Mouse (Mus musculus): ENCODE measurements around the gene Ptgir. TPM values are rescaled to one million over a fixed set of nuclear protein-coding genes. Genes with fewer than 3 reads are reported as not detected.

Gene Ptgir
- 1.9 and 2.6 TPM in 2 replicates for polyA plus RNA-seq (2015; fragmentation: Nextera tagmentation; extraction: Ambion mirVana)

DNA sequence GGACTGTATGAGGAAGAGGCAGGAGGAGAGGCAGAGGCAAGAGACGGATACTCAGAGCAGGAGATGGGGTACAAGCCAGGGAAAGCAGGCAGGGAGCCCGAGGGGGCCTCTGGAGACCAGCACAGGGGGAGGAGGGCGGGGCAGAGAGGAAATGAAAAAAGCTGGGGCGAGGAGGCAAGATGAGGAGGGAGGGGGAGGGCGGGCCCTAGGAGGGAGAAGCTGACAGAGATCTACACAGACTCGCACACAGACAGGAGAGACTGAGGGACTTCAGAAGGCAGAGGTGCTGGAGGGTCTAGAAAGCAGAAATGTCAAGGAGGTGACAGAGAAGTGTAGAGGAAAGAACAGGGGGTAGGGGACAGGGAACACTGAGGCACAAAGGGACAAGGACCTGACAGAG, at the start of gene Ptgir:
Ptgir (plus strand) TSS at position 210 of the 400 bp plus-strand sequence.
- peak; percentile 51 for DNase-seq (ENCODE audit: low spot score)

DNA sequence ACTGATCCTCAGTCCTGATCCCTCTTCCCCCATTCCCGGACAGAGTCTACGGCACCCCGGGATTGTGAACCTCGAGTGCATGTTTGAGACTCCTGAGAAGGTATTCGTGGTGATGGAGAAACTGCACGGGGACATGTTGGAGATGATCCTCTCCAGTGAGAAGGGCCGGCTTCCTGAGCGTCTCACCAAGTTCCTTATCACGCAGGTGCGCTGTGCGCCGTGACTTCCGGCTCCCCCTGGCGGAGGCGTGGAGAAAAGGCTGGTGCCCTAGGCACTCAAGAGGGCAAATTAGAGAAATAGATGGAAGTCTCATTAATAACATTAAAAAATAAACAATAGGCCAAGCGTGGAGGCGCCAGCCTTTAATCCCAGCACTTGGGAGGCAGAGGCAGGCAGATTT, 48.0 kb upstream of the Ptgir start:
- peak; percentile 68 for DNase-seq (ENCODE audit: low spot score)

DNA sequence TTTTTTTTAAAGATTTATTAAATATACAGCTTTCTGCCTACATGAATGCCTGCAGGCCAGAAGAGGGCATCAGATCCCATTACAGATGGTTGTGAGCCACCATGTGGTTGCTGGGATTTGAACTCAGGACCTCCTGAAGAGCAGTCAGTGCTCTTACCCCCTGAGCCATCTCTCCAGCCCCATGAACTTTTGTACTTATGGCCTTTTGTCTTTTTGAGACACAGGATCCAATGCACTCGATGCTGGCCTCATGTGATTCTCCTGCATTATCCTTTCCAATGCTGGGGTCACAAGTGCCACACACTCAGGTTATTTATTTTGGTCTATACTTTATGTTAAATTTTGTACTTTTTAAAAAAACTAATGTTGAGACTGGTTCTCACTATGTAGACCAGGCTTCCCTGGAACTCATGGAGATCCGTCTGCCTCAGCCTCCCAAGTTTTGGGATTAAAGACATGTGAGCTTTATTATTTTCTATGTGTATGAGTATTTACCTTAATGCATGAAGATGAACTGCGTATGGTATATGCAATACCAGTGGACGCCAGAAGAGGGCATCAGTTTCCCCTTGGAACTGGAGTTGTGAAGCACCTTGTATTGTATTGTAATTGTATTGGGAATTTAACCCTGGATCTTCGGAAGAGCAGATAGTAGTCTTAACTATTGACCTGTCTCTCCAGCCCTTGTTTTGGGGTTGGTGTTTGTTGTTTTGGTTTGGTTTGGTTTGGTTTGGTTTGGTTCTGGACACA, 46.2 kb upstream of the Ptgir start:
- DNase-seq (ENCODE audit: low spot score), result peak; percentile 55

DNA sequence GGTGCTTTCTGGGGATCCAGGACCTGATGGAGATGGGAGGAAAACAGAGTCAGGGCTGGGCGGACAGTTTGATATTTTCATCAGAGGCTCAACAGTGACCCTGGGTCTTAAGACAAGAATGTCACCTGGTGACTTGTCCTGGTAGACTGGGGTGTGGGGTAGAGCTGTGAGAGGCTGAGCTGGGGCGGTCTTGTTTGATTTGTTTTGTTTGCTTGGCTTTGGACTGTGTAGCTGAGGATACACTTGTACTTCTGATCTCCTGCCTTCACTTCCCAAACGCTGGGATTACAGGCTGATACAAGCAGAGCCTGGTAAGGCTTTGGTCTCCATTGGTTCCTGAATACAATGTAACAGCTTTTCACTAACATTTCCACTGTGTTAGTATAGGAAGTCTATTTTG, 38.8 kb upstream of the Ptgir start:
- no peak for DNase-seq (ENCODE audit: low spot score)

DNA sequence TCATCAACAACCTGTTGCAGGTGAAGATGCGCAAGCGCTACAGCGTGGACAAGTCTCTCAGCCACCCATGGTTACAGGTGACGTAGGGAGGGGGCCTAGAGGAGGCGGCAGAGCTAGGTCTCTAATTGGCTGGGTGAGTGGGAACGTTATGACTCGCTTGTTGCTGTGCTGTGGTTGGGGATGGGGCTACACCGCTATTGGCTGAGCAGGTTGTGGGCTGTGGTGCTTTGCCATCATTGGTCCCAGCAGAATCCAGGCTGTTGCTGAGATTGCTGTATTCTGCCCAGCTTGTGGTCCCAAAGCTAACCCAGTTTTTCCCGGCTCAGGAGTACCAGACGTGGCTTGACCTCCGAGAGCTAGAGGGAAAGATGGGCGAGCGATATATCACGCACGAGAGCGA, 36.8 kb upstream of the Ptgir start:
- no peak for DNase-seq (ENCODE audit: low spot score)

DNA sequence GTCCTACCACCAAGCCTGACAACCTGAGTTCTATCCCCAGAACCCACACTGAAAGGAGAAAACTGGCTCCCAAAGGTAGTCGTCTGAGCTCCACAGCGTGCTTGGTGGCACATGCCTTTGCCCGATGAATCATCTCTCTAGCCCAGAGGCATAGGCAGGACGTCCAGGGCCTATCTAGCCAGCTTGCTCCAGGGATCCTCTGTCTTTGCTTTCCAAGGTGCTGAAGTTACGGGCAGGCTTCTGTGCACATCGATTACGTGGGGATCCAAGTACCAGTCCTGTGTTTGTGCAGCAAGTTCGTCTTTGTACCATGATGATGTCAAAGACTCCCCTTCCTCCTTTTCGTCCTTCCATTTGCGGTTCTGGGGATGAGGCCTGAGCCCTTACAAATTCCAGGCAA, 34.7 kb upstream of the Ptgir start:
- no peak for DNase-seq (ENCODE audit: low spot score)

DNA sequence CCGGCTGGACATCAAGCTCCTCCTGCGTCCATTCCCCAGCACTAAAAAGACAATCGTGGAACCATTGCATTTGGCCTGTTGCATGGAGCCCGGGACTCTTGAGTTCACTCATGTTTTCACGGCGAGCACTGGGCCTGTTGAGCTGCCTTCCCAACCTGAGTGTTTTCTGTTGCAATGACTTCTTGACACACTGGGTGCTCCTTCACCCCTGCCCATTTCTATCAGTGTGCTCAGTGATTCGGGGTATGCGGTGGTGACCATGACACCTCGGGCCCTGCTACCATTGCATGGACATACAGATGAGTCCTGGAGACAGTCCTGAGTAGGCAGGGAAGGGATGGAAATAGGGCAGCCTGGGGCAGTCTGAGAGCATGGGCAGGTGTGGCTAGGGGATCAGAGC, 33.8 kb upstream of the Ptgir start:
- DNase-seq (ENCODE audit: low spot score), result no peak

DNA sequence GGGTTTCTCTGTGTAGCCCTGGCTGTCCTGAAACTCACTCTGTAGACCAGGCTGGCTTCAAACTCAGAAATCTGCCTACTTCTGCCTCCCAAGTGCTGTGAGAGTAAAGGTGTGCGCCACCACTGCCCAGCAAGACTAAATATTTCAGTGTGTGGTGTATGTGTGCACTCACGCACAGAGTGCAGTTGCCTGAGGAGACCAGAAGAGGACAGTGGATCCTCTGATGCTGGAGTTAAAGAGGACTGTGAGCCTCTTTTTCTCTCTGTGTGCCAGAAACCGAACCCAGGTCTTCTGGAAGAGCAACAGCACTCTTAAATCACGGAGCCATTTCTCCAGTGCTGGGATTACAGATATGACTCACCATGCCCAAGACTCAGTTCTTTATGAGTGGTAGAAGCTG, 32.9 kb upstream of the Ptgir start:
- DNase-seq (ENCODE audit: low spot score), result no peak

DNA sequence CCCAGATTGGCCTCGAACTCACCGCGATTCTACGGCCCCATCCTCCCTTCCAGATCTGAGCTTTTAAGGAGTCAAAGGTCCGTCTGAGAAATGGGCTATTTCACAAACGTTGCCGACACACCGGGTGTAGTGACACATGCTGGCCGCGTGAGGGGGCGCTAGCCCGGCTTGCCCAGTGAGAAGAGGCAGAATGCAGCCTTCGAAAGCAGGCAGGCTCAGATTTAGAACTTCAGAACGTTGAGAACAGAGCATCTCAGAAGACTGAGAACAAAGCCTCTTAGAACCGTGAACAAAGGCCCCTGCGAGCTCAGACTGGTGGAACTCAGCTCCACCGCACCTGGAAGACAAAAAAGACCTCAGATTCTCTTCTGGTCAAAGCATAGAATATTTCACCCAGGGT, 32.1 kb upstream of the Ptgir start:
- DNase-seq (ENCODE audit: low spot score), result peak; percentile 83

DNA sequence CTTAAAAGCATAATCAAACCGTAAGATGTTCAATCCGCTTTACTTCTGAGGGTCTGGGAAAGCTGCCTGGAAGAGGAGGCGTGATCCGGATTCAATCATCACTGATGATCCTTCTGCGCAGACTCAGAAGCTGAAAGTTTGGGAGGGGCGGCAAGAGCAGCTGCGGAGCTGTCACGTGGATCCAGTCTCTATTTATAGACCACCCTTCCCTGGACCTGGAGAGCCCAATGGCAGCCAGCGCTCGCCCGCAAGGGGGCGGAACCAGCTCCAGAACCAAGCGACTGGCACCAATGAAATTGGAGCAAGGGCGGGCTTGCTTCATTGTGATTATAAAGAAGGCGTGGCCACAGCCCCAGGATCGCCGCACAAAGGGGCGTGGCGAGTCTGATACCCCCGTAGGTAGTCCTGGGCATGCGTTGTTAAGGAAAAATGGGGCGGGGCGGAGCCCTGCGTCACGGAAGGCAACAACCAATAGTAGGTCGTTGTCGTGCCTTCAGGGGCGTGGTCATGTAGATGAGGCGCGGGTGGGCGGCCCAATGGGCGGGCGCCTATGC, 31.5 kb upstream of the Ptgir start:
- DNase-seq (ENCODE audit: low spot score), result peak; percentile 100

DNA sequence AGATGAGACGGTGACA, 31.2 kb upstream of the Ptgir start, which contains the start of gene Dact3:
Dact3 (plus strand) TSS at position 8 of the 16 bp plus-strand sequence.
- no peak for DNase-seq (ENCODE audit: low spot score)

DNA sequence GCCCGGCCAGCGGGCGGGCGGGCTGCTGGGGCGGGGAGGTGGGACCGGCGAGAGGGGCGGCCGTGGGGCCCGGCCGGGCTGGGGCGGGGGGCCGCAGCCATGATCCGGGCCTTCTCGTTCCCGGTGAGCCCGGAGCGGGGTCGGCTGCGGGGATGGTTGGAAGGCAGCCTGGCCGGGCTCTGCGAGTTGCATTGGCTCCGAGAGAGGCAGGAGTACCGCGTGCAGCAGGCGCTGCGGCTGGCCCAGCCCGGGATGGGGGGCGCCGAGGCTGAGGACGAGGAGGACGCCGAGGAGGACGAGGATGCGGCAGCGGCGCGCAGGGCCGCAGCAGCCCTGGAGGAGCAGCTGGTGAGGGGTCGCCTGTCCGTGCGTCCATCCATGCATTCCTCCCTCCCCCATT, 31.0 kb upstream of the Ptgir start:
- no peak for DNase-seq (ENCODE audit: low spot score)

DNA sequence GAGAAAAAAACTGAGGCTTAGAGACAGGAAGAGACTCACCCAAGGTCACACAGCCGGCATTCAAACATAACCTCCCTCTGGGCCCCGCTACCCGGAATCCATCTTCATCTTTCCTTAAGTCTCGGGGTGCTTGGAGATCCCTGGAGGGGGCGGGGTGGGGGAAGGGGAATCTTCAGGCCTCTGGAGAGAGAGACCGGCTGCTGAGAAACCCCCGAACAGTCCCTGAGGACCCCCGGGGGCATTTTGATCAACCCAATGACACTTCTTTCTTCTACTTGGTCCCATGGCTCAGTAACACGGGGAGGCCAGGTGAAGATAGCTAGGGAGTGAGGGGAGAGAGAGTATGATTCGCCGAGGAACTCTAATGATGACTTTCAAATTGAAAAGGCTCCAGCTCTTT, 30.3 kb upstream of the Ptgir start:
- DNase-seq (ENCODE audit: low spot score), result no peak

DNA sequence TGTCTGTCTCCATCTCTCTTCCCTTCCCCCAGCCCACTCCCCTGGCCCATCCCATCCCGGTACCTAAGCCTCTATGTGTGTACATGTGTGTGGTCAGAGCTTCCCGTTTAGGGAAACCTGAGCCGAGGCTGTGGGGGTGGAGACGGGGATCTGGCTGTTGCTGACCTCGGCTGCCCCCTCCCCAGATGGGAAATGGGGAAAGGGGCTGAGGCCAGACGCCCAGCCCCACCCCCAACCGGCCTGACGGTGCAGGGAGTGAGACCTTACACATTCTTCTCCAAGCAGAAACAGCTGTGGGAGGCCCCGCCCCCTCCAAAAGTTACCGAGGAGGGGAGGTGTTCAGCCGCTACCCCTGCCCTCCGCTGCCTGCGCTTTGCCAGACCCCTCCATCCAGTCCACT, 29.7 kb upstream of the Ptgir start:
- DNase-seq (ENCODE audit: low spot score), result no peak

DNA sequence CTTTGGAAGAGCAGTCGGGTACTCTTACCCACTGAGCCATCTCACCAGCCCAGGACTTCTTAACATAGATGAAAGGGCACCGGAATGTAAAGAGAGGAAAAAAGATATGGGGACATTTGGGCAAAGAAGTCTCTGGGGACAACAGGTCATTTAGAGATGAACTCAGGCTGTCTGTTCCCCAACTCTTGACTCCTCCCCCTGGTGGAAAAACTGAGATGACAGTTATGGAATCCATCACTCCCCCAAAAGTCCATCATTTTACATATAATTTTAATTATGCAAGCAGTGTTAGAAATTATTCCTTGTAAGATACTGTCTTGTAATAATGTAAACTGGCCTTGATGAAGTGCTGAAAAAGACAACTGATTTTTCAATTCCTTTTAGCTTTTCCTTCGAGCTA, 28.6 kb upstream of the Ptgir start:
- no peak for DNase-seq (ENCODE audit: low spot score)

DNA sequence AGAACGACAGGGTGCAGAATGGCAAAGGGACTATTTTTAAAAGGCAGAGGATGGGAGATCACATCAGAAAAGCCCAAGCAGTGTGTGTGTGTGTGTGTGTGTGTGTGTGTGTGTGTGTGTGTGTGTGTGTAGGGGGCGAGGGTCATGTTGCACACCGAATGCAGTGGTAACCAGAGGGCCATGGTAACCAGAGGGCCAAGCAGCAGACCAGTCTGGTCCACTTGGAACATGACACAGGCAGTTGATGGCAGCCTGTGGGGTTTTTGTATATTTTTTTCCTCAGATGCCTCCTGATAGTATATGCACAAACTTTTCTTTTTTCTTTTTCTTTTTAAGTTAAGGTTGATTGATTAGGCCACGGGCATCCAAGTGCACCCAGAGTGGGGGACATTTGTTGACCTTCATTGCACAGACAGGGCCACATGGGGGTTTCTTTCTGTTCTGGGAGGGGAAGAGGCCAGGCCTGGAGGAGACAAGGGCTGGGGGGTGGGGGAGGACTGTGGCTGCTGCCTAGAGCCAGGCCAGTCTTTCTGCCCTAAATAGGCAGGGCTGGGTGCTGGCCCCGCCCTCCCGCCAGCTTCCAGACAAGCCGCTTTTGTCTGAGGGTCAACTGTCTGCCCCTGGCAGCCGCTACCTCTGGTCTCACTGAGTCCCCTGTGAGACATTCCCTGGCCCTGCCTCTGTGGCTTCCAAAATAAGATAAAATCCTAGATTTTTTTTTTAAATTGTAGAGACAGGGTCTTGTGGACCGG, 26.3 kb upstream of the Ptgir start:
- DNase-seq (ENCODE audit: low spot score), result no peak

DNA sequence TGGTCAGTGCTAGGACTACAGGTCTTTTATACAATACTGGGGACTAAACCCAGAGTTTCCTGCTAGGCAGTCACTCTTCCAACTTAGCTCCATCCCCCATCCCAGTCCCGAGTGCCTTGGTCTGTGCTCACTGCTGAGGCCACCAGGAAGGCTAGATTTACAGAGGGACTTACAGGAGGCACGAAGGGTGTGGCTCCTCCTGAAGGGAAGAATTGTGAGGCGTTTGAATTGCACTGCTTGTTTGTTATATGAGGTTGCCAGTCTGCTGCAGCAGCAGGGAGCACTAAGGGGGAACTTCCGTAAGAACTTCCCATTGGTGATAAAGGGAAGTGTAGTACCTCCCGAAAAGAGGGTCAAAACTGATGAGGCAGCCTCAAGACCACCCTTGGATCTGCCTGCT, 25.7 kb upstream of the Ptgir start:
- DNase-seq (ENCODE audit: low spot score), result no peak

DNA sequence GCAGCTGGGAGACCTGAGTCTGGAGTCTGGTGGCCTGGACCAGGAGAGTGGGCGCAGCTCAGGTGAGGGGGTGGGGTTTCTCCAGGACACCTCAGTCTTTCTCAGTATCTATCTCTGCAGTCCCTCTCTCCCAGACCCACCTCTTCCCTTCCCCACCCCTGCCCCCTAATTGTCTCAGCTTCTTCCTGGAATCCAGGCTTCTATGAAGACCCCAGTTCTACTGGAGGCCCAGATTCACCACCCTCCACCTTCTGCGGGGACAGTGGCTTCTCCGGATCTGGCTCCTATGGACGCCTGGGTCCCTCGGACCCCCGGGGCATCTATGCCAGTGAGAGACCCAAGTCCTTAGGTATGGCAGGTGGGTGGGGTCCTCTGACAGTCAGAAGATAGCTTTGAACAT, 23.1 kb upstream of the Ptgir start:
- no peak for DNase-seq (ENCODE audit: low spot score)

DNA sequence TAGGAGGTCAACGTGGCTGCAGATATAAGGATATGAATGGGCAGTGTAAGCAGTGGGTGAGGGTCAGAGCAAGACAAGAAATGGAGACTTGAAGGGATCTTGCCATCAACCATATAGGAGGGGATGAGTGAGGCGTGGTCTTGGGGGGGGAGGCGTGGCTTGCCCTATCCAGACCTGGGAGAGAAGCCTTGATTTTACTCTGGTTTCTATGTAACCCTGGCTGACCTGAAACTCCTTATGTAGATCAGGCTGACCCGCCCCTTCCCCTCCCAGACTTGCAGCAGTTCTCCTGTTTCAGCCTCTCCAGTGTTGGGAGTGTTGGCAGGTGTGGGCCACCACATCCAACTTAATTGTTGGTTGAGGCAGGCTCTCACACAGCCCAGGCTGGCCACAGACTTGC, 22.0 kb upstream of the Ptgir start:
- no peak for DNase-seq (ENCODE audit: low spot score)

DNA sequence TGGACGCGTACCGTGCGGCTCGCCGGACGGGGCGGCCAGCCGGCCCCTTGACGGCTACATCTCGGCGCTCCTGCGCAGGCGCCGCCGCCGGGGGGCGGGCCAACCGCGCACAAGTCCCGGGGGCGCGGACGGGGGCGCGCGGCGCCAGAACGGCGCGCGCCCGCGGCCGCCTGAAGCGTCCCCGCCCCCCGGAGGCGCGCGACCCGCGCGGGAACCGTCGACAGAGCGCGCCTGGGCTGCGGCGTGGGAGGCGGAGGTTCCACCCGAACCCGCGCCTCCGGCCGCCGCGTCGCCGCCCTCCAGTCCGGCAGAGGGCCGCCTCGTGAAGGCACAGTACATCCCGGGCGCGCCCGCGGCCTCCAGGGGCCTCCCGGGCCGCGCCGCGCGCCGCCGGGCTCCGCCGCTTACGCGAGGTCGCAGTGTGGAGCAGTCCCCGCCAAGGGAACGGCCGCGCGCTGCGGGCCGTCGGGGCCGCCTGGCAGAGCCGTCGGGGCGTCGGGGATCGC, 21.0 kb upstream of the Ptgir start:
- DNase-seq (ENCODE audit: low spot score), result peak; percentile 25

DNA sequence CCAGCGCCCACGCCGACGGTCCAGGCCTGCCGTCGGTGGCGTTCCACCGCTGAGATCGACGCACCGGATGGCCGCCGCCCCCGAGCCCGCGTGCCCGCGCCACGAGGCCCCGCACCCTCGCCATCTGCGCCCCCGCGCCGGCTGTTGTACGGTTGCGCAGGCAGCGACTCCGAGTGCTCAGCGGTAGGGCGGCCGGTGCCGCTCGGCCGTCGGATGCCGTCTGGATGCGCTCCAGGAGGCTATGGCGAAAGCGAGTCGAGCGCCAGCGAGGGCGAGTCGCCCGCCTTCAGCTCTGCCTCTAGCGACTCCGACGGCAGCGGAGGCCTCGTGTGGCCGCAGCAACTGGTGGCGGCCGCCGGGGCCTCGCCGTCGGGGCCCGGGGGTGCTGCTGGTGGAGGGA, 20.4 kb upstream of the Ptgir start:
- DNase-seq (ENCODE audit: low spot score), result no peak

DNA sequence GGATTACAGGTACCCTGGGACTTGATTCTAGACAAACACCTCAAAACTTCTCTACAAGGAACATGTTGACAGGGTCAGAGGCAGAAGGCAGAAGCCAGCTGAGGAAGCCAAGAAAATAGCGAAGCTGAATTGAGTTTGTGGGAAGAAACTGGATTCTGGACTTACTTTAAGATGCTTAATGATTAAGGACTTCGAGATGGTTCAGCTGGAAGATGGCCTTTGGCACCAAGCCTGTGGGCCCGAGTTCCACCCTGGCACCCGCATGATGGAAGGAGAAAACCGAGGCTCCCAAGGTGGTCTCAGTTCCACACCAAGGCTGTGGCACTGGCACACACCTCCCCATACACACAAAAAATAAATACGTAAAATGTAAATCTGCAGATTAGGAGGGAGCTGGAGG, 15.8 kb upstream of the Ptgir start:
- DNase-seq (ENCODE audit: low spot score), result no peak

DNA sequence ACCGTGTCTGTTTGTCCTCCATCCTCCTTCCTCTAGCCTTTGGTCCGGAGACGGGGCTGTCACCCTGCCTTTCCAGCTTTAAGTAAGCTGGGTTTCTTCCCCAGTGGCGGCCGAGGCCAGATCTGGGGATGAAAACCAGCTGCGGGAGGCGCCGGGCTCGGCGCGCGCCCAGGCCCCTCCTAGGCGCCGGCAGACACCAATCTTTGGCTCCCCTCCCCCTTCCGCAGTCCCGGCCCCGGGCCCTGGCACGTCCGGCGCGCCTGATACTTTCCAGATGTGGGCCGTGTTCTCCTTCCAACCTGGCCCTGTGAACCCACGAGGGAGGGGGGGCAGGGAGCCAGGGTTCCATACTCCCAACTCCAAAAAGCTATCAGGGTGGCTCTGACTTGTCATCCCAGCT, 15.3 kb upstream of the Ptgir start:
- DNase-seq (ENCODE audit: low spot score), result no peak
